Mouse (Mus musculus) heart, embryonic 11.5 days (tissue): Measurements from ENCODE around the gene Hebp1. TPM values are rescaled to one million over a fixed set of nuclear protein-coding genes. Genes with fewer than 3 reads are reported as not detected.

ENCODE experiments used
- ATAC-seq: fragments of 200-750 bp; cut with Nextera tagmentation; replicated peaks from 2 replicates; pipeline ENCODE4 v1.8.0; 2017; ENCODE audit warnings: moderate library complexity; ENCODE audit not compliant: insufficient number of reproducible peaks, low FRiP score, low TSS enrichment
- H3K27ac ChIP-seq: fragments of 300-500 bp; sonication (generic); 2 replicates; pipeline ENCODE4 v1.5.1; 2014; ENCODE audit warnings: mild to moderate bottlenecking, low read depth, low read length
- H3K27me3 ChIP-seq: fragments of 300-500 bp; sonication (generic); 2 replicates; pipeline ENCODE4 v1.6.1; 2014; ENCODE audit warnings: mild to moderate bottlenecking, low read length, mixed read lengths; ENCODE audit not compliant: control insufficient read depth, insufficient read depth
- H3K36me3 ChIP-seq: fragments of 300-500 bp; sonication (generic); 2 replicates; pipeline ENCODE4 v1.6.1; 2014; ENCODE audit warnings: mild to moderate bottlenecking, low read length, moderate library complexity, mixed read lengths; ENCODE audit not compliant: control insufficient read depth, insufficient read depth
- H3K4me1 ChIP-seq: fragments of 300-500 bp; sonication (generic); 2 replicates; pipeline ENCODE4 v1.6.1; 2014; ENCODE audit warnings: low read length; ENCODE audit not compliant: control insufficient read depth, insufficient read depth
- H3K4me2 ChIP-seq: fragments of 300-500 bp; sonication (generic); 2 replicates; pipeline ENCODE4 v1.6.1; 2014; ENCODE audit warnings: mild to moderate bottlenecking, moderate library complexity
- H3K4me3 ChIP-seq: fragments of 300-500 bp; sonication (generic); 2 replicates; pipeline ENCODE4 v1.5.1; 2014; ENCODE audit warnings: low read depth, low read length
- H3K9ac ChIP-seq: fragments of 300-500 bp; sonication (generic); 2 replicates; pipeline ENCODE4 v1.6.1; 2014; ENCODE audit warnings: mild to moderate bottlenecking, low read depth, low read length, moderate library complexity
- H3K9me3 ChIP-seq: fragments of 300-500 bp; sonication (generic); replicated peaks from 2 replicates; pipeline ENCODE4 v1.6.1; 2016; ENCODE audit warnings: low read length; ENCODE audit not compliant: control insufficient read depth
- WGBS: fragments of 180-500 bp; shearing (Covaris S2); extraction: QIAGEN DNeasy Blood & Tissue Kit; methylation state at CpG from one replicate; pipeline ENCODE4 v1.1.7; 2014; ENCODE audit not compliant: insufficient replicate concordance; 5-methylcytosine and 5-hydroxymethylcytosine counted together
- polyA plus RNA-seq: library from polyadenylated mRNA; unstranded; fragments of >200 nt; fragmentation: Nextera tagmentation; extraction: Ambion mirVana; gene quantifications from 2 replicates; pipeline ENCODE4 v1.2.1, GENCODE M21; 2014

The Hebp1 gene
- polyA plus RNA-seq, 1 experiment from 2014 or later = 15.2 TPM

DNA sequence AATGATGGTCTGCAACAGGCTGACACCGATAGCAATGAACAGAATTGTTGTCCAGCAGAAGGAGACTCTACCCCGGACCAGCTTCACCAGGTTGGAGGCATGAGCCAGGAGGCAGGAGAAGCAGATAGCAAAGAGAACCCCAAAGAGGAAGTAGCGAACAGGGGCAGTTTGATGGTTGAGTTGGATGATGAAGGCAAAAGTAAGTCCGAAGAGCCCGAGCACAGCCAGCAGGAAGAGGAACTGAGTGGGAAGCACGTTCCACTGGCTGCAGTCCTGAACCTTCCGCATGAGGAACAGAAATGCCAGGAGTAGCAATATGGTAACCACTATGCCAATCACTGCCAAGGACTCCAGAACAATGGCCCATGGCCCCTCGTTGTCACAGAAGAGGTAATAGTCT, 81.3 kb downstream of the Hebp1 start:
- Histone ChIP-seq H3K9ac (no peak overlapping the region), H3K4me2 (no peak overlapping the region), H3K27ac (no peak overlapping the region), H3K4me1 (no peaks in the 10 kb centered on the region), H3K9me3 (no peaks in the 10 kb centered on the region), H3K27me3 (no peaks in the 10 kb centered on the region), H3K4me3 (no peak overlapping the region), H3K36me3 (no peaks in the 10 kb centered on the region)
- no peak for ATAC-seq
- WGBS = 93% methylated on average over 8 of the region's 8 CpGs

DNA sequence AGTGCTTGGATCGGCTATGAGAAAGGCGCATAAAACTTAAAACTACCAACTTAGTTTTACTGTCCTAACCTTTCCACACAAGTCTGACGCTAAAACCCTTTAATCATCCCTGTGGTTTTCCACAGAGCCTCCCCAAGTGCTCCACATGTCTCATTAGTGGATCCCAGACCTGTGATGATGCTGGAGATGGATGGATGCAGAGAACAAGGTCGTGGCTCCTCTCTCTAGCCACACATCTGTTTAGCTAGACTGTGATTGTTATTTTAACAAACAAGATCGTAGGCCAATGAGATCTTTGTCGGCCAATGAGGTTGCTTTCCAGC, 84.7 kb downstream of the Hebp1 start:
- Histone ChIP-seq H3K36me3 (no peaks in the 10 kb centered on the region), H3K27ac (no peak overlapping the region), H3K4me3 (no peak overlapping the region), H3K9ac (no peak overlapping the region), H3K4me2 (no peak overlapping the region), H3K9me3 (no peaks in the 10 kb centered on the region), H3K4me1 (no peaks in the 10 kb centered on the region), H3K27me3 (no peaks in the 10 kb centered on the region)
- no peak for ATAC-seq
- 24% methylated on average over 6 of the region's 6 CpGs for WGBS

DNA sequence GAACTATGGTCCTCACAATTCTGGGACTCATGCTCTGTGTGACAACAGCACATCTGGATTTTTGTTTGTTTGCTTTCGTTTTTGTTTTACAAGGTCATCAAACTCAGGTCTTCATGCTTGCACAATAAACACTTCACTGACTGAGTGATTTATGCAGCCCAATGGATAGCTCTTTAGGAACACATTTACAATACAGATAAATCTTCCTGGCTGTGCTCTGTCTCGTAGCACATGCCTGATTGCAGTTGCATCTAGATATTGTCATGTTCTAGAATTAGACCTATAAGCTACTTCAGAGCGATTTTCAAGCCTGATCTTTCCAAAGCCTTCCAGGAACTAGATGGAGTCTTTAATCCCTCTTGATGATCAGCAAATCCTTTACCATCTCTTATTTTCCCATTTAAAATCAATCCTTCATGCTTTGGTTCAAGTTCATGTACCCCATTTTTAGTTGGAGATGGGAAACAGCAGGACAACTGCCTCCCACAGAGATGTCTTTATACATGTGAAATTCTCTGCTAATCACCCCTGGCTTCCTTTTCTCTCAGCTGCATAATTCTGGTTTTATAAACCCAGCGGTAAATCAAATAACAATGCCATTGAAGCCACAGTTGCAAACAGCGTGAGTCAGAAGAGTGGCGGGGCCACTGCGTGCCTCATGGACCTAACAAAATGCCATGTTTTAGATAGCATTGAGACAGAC, 85.3 kb downstream of the Hebp1 start:
- ATAC-seq = no peak
- Histone ChIP-seq H3K27ac (no peak overlapping the region), H3K27me3 (no peaks in the 10 kb centered on the region), H3K9ac (no peak overlapping the region), H3K4me1 (no peaks in the 10 kb centered on the region), H3K4me2 (no peak overlapping the region), H3K4me3 (no peak overlapping the region), H3K36me3 (no peaks in the 10 kb centered on the region), H3K9me3 (no peaks in the 10 kb centered on the region)
- 31% methylated on average over 7 of the region's 7 CpGs for WGBS

DNA sequence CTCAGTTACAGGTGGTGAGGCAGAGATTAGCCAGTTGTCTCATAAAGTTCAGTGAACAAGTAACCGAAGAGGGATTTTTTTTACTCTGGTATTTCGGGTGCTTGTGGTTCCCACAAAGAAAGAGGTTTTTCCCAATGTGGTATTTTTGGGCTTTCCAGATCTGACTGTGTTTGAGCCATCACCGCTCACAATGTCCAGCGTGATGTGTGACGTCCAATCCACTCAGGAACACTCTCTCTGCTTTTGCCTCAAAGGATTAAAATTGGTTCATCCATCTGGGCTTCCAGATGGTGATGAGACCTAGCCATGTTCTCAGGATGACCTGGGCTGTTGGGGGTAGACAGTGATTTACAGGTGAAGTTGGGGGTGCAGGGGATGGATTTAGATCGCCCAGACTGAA, 90.8 kb downstream of the Hebp1 start:
- Histone ChIP-seq H3K36me3 (no peaks in the 10 kb centered on the region), H3K9ac (no peak overlapping the region), H3K9me3 (no peaks in the 10 kb centered on the region), H3K4me2 (no peak overlapping the region), H3K4me3 (no peak overlapping the region), H3K4me1 (no peaks in the 10 kb centered on the region), H3K27ac (no peak overlapping the region), H3K27me3 (no peaks in the 10 kb centered on the region)
- 85% methylated on average over 6 of the region's 6 CpGs for WGBS
- no peak for ATAC-seq

DNA sequence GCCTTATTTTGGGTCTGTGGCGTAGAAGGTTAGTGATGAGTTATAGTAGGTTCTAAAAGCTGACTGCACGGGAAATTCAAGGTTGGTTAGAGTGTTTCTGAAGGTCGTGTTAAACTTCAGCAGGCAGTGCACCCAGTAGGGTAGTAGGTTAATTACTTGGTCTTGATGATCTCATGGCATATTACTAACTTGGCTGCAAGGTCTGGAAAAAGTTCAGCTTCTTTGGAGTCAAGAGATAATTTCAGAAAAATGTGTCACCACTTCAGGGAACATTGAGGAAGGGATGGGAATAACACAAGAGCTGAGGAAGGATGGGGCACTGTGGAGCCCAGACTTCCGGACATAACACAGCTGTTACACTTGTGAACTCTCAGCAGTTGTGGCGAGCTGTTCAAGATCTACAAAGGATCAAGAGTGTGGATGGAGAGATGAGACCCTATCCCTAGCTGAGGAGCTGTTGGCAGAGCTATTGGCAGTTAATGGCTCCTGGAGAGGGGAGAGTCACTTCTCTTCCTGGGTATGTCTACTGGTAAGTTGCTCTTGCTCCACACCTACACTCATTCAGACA, 95.0 kb downstream of the Hebp1 start:
- no peaks in the 10 kb centered on the region for H3K4me1 ChIP-seq
- ATAC-seq = no peak
- no peak overlapping the region for H3K27ac ChIP-seq
- H3K27me3 ChIP-seq = no peaks in the 10 kb centered on the region
- no peak overlapping the region for H3K9ac ChIP-seq
- no peak overlapping the region for H3K4me3 ChIP-seq
- 75% methylated on average over 5 of the region's 5 CpGs for WGBS
- H3K4me2 ChIP-seq = no peak overlapping the region
- H3K9me3 ChIP-seq = no peaks in the 10 kb centered on the region
- H3K36me3 ChIP-seq = no peaks in the 10 kb centered on the region

DNA sequence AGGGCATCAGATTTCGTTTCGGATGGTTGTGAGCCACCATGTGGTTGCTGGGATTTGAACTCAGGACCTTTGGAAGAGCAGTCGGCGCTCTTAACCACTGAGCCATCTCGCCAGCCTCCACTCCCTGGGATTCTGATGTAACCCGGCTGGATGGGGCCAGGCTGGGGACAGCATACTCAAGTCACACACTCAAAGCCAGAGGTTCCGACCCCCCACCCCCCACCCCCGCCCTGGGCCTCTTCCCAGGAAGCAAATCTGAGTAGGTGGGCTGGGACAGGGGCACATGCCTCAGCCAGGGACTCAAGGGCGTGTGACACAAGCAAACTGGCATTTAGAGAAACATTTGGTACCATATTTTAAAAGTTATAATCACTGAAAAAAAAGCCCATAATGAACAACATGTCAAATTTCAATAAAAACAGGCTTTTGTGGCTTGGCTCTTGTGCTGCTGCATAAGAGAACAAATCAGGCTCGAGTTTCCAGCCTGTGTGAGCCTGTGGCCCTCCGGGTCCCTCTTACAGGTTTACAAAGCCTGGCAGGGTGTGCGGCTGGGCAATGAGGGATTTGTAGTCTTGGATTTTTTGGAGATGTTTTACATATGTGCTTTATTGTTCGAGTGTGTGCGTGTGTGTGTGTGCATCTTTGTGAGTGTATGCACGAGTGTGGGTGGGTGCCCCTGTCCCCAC, 96.9 kb downstream of the Hebp1 start:
- 82% methylated on average over 15 of the region's 15 CpGs for WGBS
- H3K27me3 ChIP-seq = no peaks in the 10 kb centered on the region
- H3K9me3 ChIP-seq = no peaks in the 10 kb centered on the region
- H3K4me2 ChIP-seq = no peak overlapping the region
- no peak overlapping the region for H3K4me3 ChIP-seq
- H3K4me1 ChIP-seq = no peaks in the 10 kb centered on the region
- H3K36me3 ChIP-seq = no peaks in the 10 kb centered on the region
- no peak overlapping the region for H3K27ac ChIP-seq
- no peak for ATAC-seq
- H3K9ac ChIP-seq = no peak overlapping the region

DNA sequence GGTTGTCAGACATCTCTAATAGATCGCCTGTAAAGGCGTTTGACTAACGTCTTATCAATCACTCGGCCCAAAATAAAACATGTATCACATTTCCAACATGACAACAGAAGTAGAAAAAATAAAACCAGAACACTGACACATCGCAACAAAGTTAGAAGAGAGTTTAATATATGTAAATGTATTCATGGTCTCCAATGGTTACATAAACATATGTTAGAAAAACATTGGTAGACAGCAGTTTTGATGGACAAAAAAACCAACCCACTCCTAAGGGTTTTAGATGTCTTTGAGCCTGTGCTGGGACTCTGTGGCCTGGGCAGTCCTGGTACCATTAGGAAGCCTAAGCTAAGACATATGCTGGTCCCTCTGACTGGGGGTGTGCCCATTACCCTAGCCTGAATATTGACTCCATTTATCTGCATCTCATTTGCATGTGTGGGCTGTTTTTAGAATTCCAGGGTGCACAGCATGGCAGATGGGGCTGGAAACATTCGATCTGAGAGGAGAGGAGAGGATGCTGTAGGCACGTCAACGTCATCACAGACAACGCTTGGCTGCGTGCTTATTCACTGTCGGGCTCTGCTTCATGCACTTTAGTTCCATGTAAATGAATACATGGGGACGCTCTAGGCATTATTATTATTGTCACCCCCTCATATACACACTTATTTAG, 104.9 kb downstream of the Hebp1 start:
- H3K27me3 ChIP-seq = 0 out of 2 replicates have a peak, but pooled peaks cover 3% of the 10 kb centered on the region
- H3K4me1 ChIP-seq = no peaks in the 10 kb centered on the region
- H3K4me2 ChIP-seq = no peak overlapping the region
- H3K4me3 ChIP-seq = no peak overlapping the region
- no peaks in the 10 kb centered on the region for H3K36me3 ChIP-seq
- H3K9ac ChIP-seq = no peak overlapping the region
- H3K9me3 ChIP-seq = no peaks in the 10 kb centered on the region
- WGBS = 85% methylated on average over 12 of the region's 12 CpGs
- no peak overlapping the region for H3K27ac ChIP-seq
- ATAC-seq = no peak

DNA sequence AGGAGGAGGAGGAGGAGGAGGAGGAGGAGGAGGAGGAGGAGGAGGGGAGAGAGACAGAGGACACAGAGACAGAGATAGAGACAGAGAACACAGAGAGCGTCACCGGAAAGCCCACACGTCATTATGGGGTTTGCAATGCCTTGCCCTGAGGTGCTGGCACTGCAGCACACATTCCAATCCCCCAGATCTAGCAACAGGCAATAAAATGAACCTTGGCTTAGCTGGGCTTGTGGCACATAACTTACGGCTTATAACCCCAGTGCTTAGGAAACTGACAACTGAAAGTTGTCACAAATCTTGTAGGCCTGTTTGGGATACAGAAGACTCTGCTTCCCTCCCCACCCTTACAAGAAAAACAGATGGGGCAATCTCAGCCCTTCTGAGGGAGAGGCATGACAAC, 107.2 kb downstream of the Hebp1 start:
- 76% methylated on average over 4 of the region's 4 CpGs for WGBS
- ATAC-seq = no peak
- H3K4me3 ChIP-seq = no peak overlapping the region
- H3K36me3 ChIP-seq = no peaks in the 10 kb centered on the region
- H3K4me1 ChIP-seq = no peaks in the 10 kb centered on the region
- H3K27ac ChIP-seq = no peak overlapping the region
- no peaks in the 10 kb centered on the region for H3K9me3 ChIP-seq
- H3K9ac ChIP-seq = no peak overlapping the region
- H3K27me3 ChIP-seq = 0 out of 2 replicates have a peak, but pooled peaks cover 3% of the 10 kb centered on the region
- H3K4me2 ChIP-seq = no peak overlapping the region
